Mouse (Mus musculus) left cerebral cortex, postnatal 10 days (tissue): ENCODE data around the gene Bbs9. TPM values are rescaled to one million over a fixed set of nuclear protein-coding genes. Genes with fewer than 3 reads are reported as not detected.

Experiments used
- DNase-seq, 2 experiments: peaks; one replicate each; pipeline ENCODE4 v3.0.0; 2021 to 2022; ENCODE audit warnings: low spot score in 2 of 2, mixed read lengths in 1 of 2; ENCODE audit errors: extremely low spot score in 1 of 2
- intact Hi-C: fragments of 180-260 bp; cut with DNase I; formaldehyde crosslinking; loops from one replicate; pipeline ENCODE4 v1.15.1; 2025
- total RNA-seq, 2 experiments: library from RNA; stranded (reverse); gene quantifications; 2 replicates each; pipeline ENCODE4 v1.2.3; 2021

The Bbs9 gene
- total RNA-seq, 2 experiments from 2014 or later, result 27.8 to 28.6 TPM

GRCm38 (mm10) chr9:22760376-22760775 lies 284.9 kb downstream of the Bbs9 start:
- no peak for DNase-seq
- intact Hi-C loops, result no loop called here

DNA sequence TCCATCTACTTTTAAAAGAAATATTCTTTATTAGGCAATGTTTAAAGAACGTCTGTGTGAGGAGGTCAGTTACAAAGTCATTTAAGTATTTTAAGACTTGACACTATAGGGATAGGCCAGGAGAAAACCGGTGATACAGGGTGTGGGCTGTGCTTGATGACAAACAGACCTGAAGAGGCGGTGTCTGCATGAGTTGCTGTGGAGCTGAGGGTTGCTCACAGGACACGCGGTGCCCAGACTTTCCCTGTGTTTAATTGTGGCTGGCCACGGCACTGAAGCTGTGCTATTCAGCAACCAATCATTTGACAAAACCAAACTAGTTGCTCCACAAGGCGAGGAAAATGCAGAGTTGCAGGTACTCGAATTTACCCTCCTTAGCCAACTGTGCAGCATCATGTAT lies 286.0 kb downstream of the Bbs9 start:
- intact Hi-C loops, result no loop called here
- DNase-seq, result no peak

GRCm38 (mm10) chr9:22765618-22766220 lies 290.2 kb downstream of the Bbs9 start:
- DNase-seq, result no peak
- intact Hi-C loops, result no loop called here

DNA sequence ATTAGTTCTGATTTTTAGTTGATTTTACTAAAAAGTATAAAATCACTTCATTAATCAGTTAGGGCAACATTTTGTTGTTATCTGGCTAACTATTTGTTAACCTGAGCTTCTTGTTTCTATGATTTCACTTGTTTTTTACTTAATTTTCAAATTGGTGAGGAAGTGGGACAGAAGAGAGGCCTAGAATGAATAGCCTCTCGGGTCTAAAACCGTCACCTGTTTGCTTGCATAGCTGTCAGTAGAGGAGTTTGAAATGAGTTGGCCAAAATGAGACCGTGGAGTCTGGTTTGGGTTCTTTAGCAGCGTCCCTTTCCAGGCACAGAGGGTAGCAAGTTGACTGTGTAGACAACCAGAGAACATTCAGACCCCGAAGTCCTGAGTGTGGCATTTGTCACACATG lies 291.6 kb downstream of the Bbs9 start:
- intact Hi-C loops, result no loop called here

DNA sequence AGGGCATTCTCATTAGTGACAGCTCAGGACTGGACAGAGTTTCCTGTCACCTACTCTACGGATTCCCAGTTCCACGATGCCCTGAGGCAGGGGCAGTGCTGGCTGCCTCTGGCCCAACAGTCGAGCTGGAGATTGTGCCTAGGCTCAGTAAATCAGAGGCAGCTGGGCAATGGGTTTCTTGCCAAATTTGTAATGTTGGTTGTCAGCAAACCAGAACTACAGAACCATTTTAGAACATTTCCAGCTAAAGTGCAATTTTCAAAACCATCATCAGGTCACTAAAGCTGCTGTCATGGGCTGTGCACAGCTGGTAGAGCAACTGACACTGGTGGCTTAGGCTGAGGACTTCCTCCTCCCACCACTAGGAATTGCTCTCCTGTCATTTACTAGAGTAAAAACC lies 292.3 kb downstream of the Bbs9 start:
- intact Hi-C loops, result no loop called here
- DNase-seq, result no peak

More for the DNA sequence above, 291.6 kb downstream of the Bbs9 start:
- DNase-seq, result no peak

DNA sequence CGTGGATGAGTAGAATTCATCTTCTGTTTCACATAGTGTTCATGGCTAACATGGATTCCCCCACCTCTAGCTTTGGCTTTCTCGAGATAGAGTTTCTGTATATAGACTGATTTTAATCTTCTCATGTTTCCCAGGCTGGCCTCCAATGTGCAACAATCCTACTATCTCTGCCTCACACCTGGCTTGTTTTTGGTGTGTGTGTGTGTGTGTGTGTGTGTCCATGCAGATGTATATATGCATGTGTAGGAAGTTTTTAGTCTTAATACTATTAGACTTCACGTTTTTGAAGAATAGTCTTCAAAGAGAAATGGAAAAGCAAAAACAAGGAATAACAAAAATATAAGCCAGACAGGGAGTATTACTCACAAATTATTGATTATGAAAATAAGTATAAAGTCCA lies 296.3 kb downstream of the Bbs9 start:
- DNase-seq, result no peak
- intact Hi-C loops, result loop anchor here (10.0 kb wide), 1 partner anchor 217 kb away; no protein-coding TSS in a partner anchor

- intact Hi-C loops, result loop anchor here (10.0 kb wide), 1 partner anchor 222 kb away; no protein-coding TSS in a partner anchor
- DNase-seq, result no peak
Measured at GRCm38 (mm10) chr9:22776246-22776961, 300.9 kb downstream of the Bbs9 start.

GRCm38 (mm10) chr9:22777425-22777824 lies 301.9 kb downstream of the Bbs9 start:
- no peak for DNase-seq
- intact Hi-C loops, result loop anchor here (10.0 kb wide), 1 partner anchor 223 kb away; no protein-coding TSS in a partner anchor

DNA sequence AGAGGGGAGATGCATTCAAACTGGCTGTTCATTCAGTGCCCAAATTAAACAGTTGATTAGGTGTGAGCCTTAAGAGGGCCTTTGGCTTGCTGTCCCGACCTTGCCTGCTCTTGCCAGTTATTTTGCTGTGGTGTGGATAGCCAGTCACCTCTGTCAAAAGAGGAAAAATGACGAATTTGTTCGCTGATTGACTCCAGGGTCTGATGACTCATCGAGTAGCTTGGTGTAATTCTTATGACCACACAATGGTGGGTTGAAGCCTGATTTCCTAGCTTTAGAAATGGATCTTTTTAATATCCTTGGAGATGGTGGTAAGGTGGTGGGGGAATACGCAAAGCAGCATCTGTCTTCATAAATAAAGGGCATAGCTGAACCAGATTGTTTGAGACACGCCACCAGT lies 304.1 kb downstream of the Bbs9 start:
- intact Hi-C loops, result loop anchor here (10.0 kb wide), 1 partner anchor 225 kb away; no protein-coding TSS in a partner anchor
- no peak for DNase-seq

- intact Hi-C loops, result no loop called here
- DNase-seq, result no peak
Measured at GRCm38 (mm10) chr9:22786006-22786405, 310.5 kb downstream of the Bbs9 start.

GRCm38 (mm10) chr9:22788423-22788822 lies 312.9 kb downstream of the Bbs9 start:
- intact Hi-C loops, result no loop called here
- DNase-seq, result no peak

DNA sequence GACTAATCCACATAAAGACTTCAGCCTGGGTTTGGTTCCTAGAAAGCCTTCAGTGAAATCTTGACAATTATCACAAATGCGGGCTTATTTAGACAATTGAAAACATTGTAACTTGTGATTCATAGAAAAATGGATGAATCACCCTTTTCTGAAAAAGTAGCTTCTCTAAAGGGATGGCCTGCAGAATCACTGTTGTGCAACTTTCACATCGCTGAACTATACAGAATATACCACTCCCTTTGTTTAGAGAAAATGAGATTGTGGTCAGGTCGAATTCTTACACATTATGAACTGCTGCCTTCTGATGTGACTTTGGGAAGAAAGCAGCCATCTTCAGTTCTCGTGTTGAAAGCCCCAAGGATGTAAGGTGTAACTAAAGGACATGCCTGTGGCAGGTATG lies 313.3 kb downstream of the Bbs9 start:
- intact Hi-C loops, result no loop called here
- no peak for DNase-seq

DNA sequence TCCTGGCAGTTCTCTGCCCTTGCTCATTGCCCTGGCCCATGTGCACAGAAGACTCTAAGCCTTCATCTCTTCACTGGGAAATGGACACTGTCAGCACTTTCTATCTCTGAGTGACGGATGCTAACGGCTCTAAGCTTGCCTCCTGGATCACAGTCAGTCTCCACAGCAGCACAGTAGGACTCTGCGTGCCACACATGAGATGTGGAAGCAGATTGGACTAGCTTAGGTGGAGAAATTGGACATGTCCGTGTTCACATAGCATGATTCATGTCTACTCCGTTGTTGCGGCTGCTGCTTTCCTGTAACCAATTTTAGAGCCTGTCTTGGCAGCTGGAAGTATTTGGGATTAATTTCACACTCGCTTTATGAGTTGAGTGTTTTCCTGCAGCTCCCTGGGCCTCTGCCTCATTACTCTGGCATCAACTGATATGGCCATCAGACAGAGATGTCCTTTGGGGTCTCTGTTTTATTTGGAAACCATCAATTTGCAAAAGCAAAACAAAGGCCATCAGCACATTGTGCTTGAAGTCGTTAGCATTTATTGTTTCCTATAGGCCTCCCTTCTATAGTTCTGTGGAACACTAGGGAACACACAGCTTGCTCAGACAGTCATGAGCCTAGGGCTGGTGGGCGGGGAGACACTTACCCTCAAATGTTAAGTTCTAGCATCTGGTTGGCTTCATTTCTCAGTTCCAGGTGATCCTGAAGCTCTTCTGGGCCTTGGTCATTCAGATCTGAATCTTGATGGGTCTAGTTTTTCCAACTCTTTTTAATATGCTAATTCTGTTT lies 314.1 kb downstream of the Bbs9 start:
- no peak for DNase-seq
- intact Hi-C loops, result no loop called here

DNA sequence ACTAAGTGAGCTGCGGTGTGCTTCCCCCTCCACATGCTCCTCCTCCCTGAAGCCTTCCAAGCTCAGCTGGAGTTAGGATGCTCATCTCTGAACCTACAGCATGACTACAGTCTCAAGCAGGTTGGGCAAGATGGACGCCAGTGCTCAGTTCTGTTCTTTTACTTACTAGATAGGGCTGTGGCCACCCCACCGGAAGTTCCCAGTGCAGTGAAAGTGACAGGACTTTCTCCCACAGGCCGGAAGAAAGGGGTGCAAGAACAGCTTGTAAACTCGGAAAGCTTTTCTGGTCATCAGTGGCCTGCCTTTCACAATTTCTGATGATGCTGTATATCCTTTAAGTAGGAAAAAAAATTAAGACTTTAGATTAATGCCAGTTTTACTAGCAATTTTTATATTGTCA lies 315.7 kb downstream of the Bbs9 start:
- DNase-seq, result no peak
- intact Hi-C loops, result no loop called here

- no peak for DNase-seq
- intact Hi-C loops, result no loop called here
Measured at GRCm38 (mm10) chr9:22791750-22792149, 316.2 kb downstream of the Bbs9 start.

DNA sequence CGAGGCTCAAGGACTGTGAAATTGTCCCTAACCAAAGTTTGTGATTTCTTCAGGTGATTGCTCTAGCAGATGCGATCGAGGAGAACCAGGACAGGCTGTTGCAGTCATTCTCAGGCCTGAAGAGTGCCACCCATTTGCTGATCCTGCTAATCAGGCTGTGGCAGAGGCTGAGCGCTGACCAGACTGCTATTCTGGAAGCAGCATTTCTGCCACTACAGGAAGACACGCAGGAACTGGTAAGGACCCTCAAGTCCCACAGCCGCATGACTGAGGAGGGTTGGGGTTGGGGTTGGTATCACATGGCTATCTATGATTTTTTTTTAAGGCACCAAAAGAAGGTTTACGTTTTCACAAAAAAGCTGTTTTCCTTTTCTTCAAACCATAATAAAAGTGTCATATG lies 318.2 kb downstream of the Bbs9 start:
- DNase-seq, result no peak
- intact Hi-C loops, result no loop called here

GRCm38 (mm10) chr9:22800675-22801074 lies 325.2 kb downstream of the Bbs9 start:
- no peak for DNase-seq
- intact Hi-C loops, result no loop called here

DNA sequence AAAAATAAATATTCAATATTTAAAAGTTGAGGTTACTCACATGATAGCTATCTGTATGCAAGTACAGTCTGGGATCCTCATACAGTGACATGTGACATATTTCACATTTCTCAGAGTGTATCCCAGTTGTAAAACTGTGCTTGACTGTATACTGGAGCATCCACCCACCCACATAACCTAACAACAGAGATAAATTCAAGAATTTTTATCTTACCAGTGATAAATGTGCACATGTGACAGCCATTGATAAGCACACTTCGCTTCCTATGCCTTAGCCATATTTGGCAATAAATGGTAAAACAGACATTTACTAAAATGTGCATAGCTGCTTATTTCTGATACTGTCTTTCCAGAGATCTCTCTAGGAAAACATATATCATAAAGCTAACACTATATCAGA lies 330.5 kb downstream of the Bbs9 start:
- intact Hi-C loops, result no loop called here
- no peak for DNase-seq

- intact Hi-C loops, result no loop called here
- no peak for DNase-seq
Measured at GRCm38 (mm10) chr9:22806494-22806893, 331.0 kb downstream of the Bbs9 start.

DNA sequence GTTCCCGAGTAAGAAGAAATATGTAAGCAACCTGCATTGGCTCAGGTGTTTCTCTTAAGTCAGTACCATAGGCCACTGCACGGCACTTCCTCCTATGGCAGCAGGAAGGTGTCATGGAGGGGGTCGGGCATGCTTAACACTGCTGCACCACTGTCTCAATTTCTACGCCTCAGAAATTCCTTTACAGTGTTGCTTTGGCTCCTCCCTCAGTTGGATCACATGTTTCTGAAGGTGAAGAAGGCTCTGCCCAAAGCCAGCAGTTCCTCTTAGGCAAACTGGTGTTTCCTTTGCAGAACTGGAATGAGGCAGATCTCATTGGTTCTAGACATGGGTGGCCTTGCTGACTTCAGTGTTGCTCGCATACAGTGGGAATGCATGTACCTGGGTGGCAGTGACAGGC lies 332.2 kb downstream of the Bbs9 start:
- intact Hi-C loops, result no loop called here
- no peak for DNase-seq
